Mouse (Mus musculus) CD4-positive, CD25-positive, alpha-beta regulatory T cell (primary cell): ENCODE data around the gene Rap1gds1. TPM values are rescaled to one million over a fixed set of nuclear protein-coding genes. Genes with fewer than 3 reads are reported as not detected.

Source experiments
- polyA plus RNA-seq: library from polyadenylated mRNA; unstranded; fragments of 100-300 nt; shearing (Covaris generic); gene quantifications from one replicate; pipeline ENCODE4 v1.2.1, GENCODE M21; 2017

Gene Rap1gds1
- polyA plus RNA-seq = 208 TPM

GRCm38 (mm10) chr3:139074484-139075211 is at the start of gene Rap1gds1:
Rap1gds1 (minus strand) TSS chr3:139075201.

Other genes starting within 250 kb of the Rap1gds1 start
- gene Stpg2, start 130.5 kb upstream of the Rap1gds1 start, polyA plus RNA-seq = 0.08 TPM